Mouse (Mus musculus): ENCODE results near the gene Gmcl1. TPM values are rescaled to one million over a fixed set of nuclear protein-coding genes. Genes with fewer than 3 reads are reported as not detected.

Gene Gmcl1
- total and polyA plus RNA-seq, 3 experiments: 15.9 to 67.0 (median 21.5) TPM

DNA sequence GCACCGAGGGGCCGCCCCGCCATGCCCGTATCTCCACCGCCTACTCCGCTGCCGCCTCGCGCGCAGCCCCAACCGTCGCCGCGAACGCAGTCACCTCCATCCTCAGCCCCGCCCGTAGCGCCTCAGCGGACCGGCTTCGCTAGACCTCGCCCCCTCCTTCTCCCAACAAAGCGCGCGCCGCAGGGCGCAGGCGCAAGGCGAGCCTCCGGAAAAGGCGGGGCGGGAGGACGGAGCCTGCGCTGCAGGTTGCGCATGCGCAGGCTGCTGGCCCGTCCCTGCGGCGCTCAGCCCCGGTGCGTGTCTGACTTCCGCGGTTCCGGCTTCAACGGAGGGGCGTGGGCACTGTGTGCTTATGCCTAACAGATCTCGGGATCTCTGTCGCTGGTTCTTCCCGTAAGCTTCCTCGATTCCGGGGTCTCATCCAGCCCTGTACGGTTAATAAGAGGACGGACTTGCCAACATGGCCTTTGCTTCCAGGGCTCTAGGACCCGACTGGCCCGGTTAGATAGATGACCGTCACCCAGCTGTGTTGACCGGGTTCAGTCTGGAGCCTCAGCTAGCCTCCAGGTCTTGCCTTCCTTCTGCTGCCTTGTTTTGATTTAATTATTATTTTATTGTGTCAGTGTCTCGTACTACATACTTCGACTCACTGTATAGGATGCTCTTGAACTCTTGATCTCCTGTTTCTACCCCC lies at the start of gene Gmcl1 (continued):
- TF ChIP-seq RAD21 (IDR thresholded peaks at IDR 0.05; ENCODE audit: low read depth, low read length) (no peak), CTCF (IDR thresholded peaks at IDR 0.05 in 2 of 3, conservative IDR thresholded peaks at IDR 0.05 in 1 of 3; ENCODE audit: control insufficient read depth in 1 of 3, insufficient read depth in 1 of 3, low read depth in 2 of 3, low read length in 3 of 3, poor library complexity in 1 of 3, severe bottlenecking in 1 of 3) (no peak), ZNF384 (IDR thresholded peaks at IDR 0.05; ENCODE audit: low read depth, low read length) (no peak), EP300 (IDR thresholded peaks at IDR 0.05; ENCODE audit: low read depth in 1 of 2, low read length in 2 of 2) (peak in 1 of 2 experiments; percentile 50; a peak in 2 of 4 replicates)

DNA sequence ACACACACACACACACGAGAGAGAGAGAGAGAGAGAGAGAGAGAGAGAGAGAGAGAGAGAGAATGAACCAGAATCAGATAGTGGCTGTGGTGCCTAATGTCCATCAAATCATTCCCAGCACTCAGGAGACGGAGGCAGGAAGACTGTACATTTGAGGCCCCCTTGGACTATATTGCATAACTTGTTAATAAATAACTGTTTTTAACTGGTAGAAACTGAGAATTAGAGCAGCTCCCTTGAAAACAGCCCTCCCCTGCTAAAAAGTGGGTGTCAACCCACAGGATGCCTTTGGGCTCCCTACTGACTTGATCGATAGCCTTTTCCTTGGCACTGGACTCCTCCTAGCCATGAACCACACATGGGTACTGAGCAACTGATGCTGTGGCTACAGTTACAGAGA lies 49.2 kb upstream of the Gmcl1 start:
- H3K4me1 ChIP-seq (ENCODE audit: control insufficient read depth in 1 of 2, insufficient read depth in 2 of 2, low read length in 2 of 2): peaks cover 5 to 30% of the 10 kb centered on the region in 2 experiments
- H3K27me3 ChIP-seq (ENCODE audit: control insufficient read depth in 1 of 2, insufficient read depth in 2 of 2, low read length in 2 of 2): no peaks in the 10 kb centered on the region
- 0 out of 2 replicates have a peak, but pooled peaks have one; percentile 27 for TF ChIP-seq JUND (IDR thresholded peaks at IDR 0.05; ENCODE audit: low read depth, low read length)
- no peak for TF ChIP-seq MAZ (IDR thresholded peaks at IDR 0.05; ENCODE audit: low read depth, low read length)
- DNase-seq (ENCODE audit: low read depth, low spot score): no peak
- no peak overlapping the region for H3K27ac ChIP-seq (ENCODE audit: control insufficient read depth, low read depth, low read length)
- no peak overlapping the region for H3K9ac ChIP-seq (ENCODE audit: control insufficient read depth, low read depth, low read length, poor library complexity, severe bottlenecking)
- peaks cover 0 to 18% of the 10 kb centered on the region in 2 experiments; a peak in 2 of 4 replicates for H3K36me3 ChIP-seq (ENCODE audit: control insufficient read depth in 1 of 2, insufficient read depth in 2 of 2, low read length in 2 of 2)
- H3K79me2 ChIP-seq (ENCODE audit: control insufficient read depth, insufficient read depth, low read length, poor library complexity): no peaks in the 10 kb centered on the region
- H3K9me3 ChIP-seq (replicated peaks; ENCODE audit: insufficient read depth, low read length): no peaks in the 10 kb centered on the region
- H3K4me3 ChIP-seq (ENCODE audit: control insufficient read depth in 1 of 2, insufficient read depth in 1 of 2, low read depth in 2 of 2, low read length in 2 of 2): no peak overlapping the region

DNA sequence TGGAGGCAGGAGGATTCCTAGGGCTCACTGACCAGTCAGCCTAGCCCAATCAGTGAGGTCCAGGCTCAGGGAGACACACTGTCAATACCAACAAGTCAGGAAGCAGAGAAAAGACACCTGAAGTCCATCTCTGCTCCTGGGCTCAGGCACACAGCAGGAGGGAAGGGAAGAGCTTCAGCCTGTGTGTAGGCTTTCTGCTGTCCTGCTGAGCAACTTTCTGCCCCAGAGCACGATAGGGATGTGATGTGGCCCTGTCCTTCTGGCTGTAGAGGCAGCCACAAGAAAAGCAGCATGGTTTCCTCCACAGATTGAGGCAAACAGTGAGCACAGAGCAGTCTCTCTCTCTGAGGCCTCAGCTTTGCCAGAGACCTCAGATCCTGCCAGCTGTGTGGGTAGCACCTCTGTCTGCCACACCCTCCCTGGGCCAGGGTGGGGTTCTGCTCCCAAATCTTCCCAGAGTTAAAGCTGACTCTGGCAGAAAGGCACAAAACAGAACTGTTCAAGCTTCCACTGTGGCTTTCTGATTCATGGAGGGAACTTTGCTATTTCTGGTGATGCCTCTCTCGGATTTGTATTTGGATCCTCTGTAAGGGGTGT lies 48.3 kb upstream of the Gmcl1 start:
- Histone ChIP-seq H3K4me3 (ENCODE audit: control insufficient read depth in 1 of 2, insufficient read depth in 1 of 2, low read depth in 2 of 2, low read length in 2 of 2) (no peak overlapping the region), H3K36me3 (ENCODE audit: control insufficient read depth in 1 of 2, insufficient read depth in 2 of 2, low read length in 2 of 2) (peaks cover 0 to 18% of the 10 kb centered on the region in 2 experiments; a peak in 2 of 4 replicates), H3K9ac (ENCODE audit: control insufficient read depth, low read depth, low read length, poor library complexity, severe bottlenecking) (no peak overlapping the region), H3K27me3 (ENCODE audit: control insufficient read depth in 1 of 2, insufficient read depth in 2 of 2, low read length in 2 of 2) (no peaks in the 10 kb centered on the region), H3K79me2 (ENCODE audit: control insufficient read depth, insufficient read depth, low read length, poor library complexity) (no peaks in the 10 kb centered on the region), H3K27ac (ENCODE audit: control insufficient read depth, low read depth, low read length) (no peak overlapping the region), H3K4me1 (ENCODE audit: control insufficient read depth in 1 of 2, insufficient read depth in 2 of 2, low read length in 2 of 2) (peaks cover 5 to 30% of the 10 kb centered on the region in 2 experiments), H3K9me3 (replicated peaks; ENCODE audit: insufficient read depth, low read length) (no peaks in the 10 kb centered on the region)
- DNase-seq (ENCODE audit: low read depth, low spot score): no peak
- TF ChIP-seq CHD1 (IDR thresholded peaks at IDR 0.05; ENCODE audit: low read depth, low read length) (no peak), NELFE (IDR thresholded peaks at IDR 0.05; ENCODE audit: low read depth, low read length) (no peak), JUND (IDR thresholded peaks at IDR 0.05; ENCODE audit: low read depth, low read length) (no peak), BHLHE40 (IDR thresholded peaks at IDR 0.05; ENCODE audit: borderline replicate concordance, low read depth, low read length) (no peak)

Measured in MEL (cell line).